Mouse (Mus musculus) lung, postnatal 36 days (tissue): ENCODE data around the gene Lipf.
A peak's percentile ranks its signal among the peaks of the same experiment; 100 is the strongest.

ENCODE experiments used
- DNase-seq: peaks from one replicate; pipeline ENCODE4 v3.0.0; 2022; ENCODE audit warnings: mixed read lengths

The Lipf gene

DNA sequence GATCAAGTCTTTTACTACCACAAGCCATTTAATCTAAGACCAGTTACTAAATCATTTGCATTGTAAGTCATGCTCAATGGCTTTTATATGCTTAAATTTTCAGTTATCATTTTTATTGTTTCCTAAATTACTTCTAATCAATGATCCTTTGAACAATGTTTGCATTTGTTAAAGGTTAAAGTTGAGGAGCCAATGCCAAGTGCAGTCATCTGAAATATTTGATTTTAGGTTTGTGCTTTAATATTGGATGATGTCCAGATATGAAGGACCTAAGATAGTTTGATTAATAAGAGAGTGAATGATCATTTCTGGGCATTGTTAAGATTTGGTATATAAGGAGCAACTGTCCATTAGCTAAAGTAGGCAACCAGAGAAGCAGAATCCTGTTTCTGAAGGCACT, at the start of gene Lipf:
Lipf (plus strand) TSS at position 301 of the 400 bp plus-strand sequence.
- no peak for DNase-seq

DNA sequence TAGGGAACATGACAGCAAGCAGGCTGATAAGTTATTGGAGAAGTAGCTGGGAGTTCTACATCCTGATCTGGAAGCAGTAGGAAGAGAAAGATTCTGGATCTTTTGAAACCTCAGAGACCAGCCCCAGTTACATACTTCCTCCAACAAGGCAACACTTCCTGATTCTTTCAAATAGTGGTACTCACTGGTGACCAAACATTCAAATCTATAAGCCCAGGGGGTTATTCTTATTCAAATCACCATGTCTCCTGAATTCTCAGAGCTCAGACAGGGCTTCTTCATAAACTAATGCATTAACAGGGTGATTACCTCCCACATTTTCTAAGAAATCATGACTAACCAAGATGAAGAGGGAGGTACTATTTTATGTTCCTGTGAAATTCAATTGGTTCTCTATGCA, 36.9 kb upstream of the Lipf start:
- peak; percentile 0 for DNase-seq

DNA sequence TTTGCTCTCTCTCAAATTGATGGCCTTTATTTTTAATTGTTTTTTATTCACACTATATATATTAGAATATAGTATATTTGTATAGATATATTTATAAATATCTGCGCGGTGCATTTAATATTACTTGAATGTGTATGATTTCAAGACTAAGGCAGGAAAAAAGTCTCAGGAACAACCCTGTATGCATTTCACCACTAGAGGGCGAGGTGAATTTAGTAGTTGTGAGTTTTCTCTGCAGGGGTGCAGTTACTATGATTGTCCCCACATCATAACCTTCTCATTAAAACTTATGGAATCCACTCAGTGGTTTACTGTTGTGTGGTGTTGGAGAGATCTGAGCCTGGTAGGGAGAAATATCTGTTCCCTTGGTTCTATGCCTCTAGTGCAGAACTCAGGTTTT, 18.0 kb downstream of the Lipf start:
- DNase-seq = peak; percentile 48

DNA sequence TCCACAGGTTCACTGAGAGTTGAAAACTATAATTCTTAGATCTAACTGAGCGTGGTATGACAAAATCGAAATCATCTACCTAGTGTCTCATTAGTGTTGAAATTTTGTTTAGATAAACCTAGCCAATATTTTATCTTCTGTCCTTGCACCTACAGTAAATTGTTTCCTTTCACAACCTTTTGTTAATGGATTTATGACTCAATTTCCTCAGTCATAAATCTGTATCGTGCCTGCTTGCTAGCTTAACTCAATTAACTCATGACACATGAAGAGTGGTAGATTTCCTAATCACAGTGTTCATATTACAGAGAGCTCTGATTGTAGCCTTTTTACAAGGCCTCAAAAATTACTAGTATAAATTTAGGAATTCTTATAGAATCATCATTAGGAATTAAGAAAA, 22.1 kb downstream of the Lipf start:
- no peak for DNase-seq

DNA sequence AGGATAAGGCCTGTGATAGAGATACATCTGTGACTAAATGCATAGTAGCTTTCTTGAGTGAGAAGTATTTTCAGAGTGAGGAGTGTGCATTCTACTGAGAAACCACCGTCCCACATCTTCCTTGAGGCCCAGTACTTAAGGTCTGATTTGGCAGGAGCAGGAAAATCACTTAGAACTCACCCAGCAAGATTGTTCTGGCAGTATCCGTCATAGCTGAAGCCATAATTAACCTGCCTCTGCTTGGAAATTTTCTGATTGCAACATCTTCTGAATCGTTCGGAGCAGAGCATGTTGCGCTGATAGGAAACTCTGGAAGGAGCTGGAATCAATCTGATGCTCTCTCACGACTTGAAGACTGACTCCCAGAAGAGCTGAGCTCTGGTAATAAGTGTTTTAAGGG, 47.0 kb downstream of the Lipf start, which contains the start of gene Lipk:
Lipk (plus strand) TSS at position 289 of the 400 bp plus-strand sequence.
- DNase-seq = no peak

DNA sequence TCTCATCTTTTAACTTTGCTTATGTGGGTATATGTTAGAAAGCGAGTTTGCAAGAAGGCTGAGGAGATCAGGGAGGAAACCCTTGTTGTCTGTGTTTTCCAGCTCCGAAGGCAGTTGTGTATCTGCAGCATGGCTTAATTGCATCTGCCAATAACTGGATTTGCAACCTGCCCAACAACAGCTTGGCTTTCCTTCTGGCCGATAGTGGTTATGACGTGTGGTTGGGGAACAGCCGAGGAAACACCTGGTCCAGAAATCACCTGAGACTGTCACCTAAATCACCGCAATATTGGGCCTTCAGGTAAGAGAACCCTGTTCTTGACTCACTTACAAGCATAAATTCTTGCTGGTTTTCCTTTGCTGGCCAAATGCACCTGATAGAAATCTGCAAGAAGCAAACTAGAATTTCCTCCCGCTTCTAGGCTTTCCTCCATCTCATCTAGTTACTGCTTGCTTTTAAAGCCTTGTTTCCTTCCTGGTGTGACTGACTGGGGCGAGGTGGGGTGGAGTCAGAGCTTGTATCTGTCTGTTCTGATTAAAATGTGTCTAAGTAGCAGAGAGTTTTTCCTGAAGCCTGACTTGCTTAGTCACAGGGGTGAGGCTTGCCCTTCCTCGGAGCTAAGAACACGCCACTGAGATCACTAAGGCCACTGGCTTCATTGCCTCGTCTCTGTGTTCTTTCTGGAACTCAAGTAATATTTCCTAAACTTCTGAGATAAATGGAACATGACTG, 60.6 kb downstream of the Lipf start:
- DNase-seq = no peak

DNA sequence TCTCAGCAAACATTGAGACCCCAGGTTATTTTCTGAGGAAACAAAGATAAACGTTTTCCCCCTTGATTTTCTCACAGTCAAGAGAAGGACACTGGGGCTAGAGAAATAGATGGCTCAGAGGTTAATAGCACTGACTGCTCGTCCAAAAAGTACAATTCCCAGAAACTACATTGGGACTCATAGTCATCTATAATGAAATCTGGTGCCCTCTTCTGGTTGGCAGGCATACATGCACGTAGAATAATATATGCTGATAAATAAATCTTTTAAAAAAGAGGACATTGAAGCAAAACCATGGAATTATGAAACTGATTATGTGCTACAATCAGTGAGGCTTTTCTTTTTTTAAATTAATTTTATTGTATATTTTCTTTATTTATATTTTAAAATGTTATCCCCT, 61.8 kb downstream of the Lipf start:
- DNase-seq = peak; percentile 3
